In genomic region chr17:56218377-56219191, GRCm38 (mm10) we compare ENCODE assay signal across 8 mouse cellular contexts. TPM values are rescaled to one million over a fixed set of nuclear protein-coding genes. Genes with fewer than 3 reads are reported as not detected.
A peak's percentile ranks its signal among the peaks of the same experiment; 100 is the strongest.
DNase-seq lines count a peak whose midpoint lies in the region; ATAC-seq lines count a peak whose summit lies in the region.

TSS of gene Dpp9 (minus strand) at chr17:56218905.

- H3K27ac ChIP-seq in hindbrain, embryonic 14.5 days, result peak within 1 kb of the TSS; percentile 86

- H3K4me1 ChIP-seq in hindbrain, embryonic 14.5 days (replicated peaks; ENCODE audit: control insufficient read depth, insufficient read depth, low read length), result peaks cover 18% of the 10 kb centered on the region

- H3K27me3 ChIP-seq in hindbrain, embryonic 14.5 days (ENCODE audit: control insufficient read depth, insufficient read depth, low read length), result no peaks in the 10 kb centered on the region

- no peaks in the 10 kb centered on the region; the same call in 1 of the 2 replicates for H3K36me3 ChIP-seq in hindbrain, embryonic 14.5 days (replicated peaks; ENCODE audit: control insufficient read depth, insufficient read depth)

- WGBS in hindbrain, embryonic 14.5 days, result under 1% methylated on average over 71 of the region's 78 CpGs

- peak within 1 kb of the TSS; percentile 92 for H3K9ac ChIP-seq in hindbrain, embryonic 14.5 days

- H3K4me2 ChIP-seq in hindbrain, embryonic 14.5 days (replicated peaks), result peak within 1 kb of the TSS; percentile 90

- peak; percentile 99 for ATAC-seq in hindbrain, embryonic 14.5 days (ENCODE audit: low FRiP score)

- peak within 1 kb of the TSS; percentile 85 for H3K4me3 ChIP-seq in hindbrain, embryonic 14.5 days (replicated peaks; ENCODE audit: low read length)

- H3K9me3 ChIP-seq in hindbrain, embryonic 14.5 days (ENCODE audit: control insufficient read depth, low read length), result no peaks in the 10 kb centered on the region

- DNase-seq in R1 (ENCODE audit: low read depth, low spot score), result peak; percentile 98
- peak; percentile 91 to 92 for DNase-seq in cerebellum, postnatal 25 days
- DNase-seq in frontal cortex, postnatal 25 days (ENCODE audit: low spot score in 2 of 2), result peak; percentile 68 to 84
- peak; percentile 90 for DNase-seq in hindbrain, embryonic 14.5 days (ENCODE audit: low spot score)
- DNase-seq in layer of hippocampus, postnatal 36 days, result peak; percentile 89
- DNase-seq in lung, postnatal 36 days, result peak; percentile 95
- peak; percentile 99 for DNase-seq in retina, postnatal 1 day
- DNase-seq in urinary bladder, adult 18-20 months (ENCODE audit: low spot score in 2 of 2), result peak; percentile 73 to 86

RNA-seq across cellular contexts. Expression of gene Dpp9, which starts in this region (rescaled TPM):
- 23.4 and 26.2 TPM in 2 replicates for polyA plus RNA-seq in hindbrain, embryonic 14.5 days (2014; fragmentation: Nextera tagmentation; extraction: Ambion mirVana)
- 10 to 100 TPM; 68.2 to 70.9 TPM for total RNA-seq in layer of hippocampus, postnatal 36 days (2021)

Comparison
In these comparisons a context has a peak if more than half of its experiments do, and no peak if none do; other contexts are left out.
1. Peak in every context shown above with its lines: DNase-seq, ATAC-seq, H3K4me3 ChIP-seq and H3K27ac ChIP-seq.